Mouse (Mus musculus): ENCODE data around the gene Ap1m2.

- TF ChIP-seq CTCF (IDR thresholded peaks at IDR 0.05; ENCODE audit: borderline replicate concordance, insufficient read depth, low read length): no peak
- TF ChIP-seq POLR2A (IDR thresholded peaks at IDR 0.05; ENCODE audit: low read depth, low read length): no peak
These were observed 2.9 kb downstream of the Ap1m2 start for GRCm38 (mm10) chr9:21309150-21309741.
